Mouse (Mus musculus): Measurements from ENCODE around the gene Atp6v1d.

Gene Atp6v1d

DNA sequence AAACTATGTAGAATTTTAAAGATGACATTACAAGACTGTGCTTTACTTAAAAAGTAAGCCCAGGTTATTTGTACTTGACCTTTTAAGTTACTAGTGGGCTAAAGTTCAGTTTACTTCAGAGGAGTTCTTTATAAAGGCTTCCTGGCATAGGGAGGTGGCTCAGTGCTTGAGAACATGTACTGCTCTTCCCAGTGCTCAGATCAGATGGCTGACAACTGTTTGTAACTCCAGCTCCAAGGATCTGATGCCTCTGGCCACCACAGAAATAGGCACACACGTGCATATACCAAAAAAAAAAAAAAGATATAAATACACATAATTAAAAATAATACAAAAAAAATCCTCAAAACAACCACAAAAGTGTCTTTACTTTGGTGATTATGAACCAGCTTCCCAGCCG is 70.6 kb downstream of the Atp6v1d start:
- no peak for DNase-seq
